Mouse (Mus musculus): Measurements from ENCODE around the gene Treh. TPM values are rescaled to one million over a fixed set of nuclear protein-coding genes. Genes with fewer than 3 reads are reported as not detected.

The Treh gene
- polyA plus RNA-seq, 1 experiment: not detected

DNA sequence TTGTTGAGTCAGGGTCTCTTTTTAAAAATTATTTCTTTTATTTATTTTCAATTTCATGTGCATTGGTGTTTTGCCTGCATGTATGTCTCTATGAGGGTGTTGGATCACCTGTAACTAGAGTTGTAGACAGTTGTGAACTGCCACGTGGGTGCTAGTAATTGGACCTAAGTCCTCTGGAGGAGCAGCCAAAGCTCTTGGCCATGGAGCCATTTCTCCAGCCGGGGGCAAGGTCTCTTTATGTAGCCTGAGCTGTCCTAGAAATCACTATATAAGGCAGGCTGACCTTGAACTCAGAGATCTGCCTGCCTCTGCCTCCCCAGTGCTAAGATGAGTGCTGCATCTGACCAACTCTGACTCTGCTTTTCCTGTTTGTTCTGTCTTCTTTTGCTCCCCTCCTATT lies 28.8 kb upstream of the Treh start:
- Histone ChIP-seq H3K4me1 (ENCODE audit: control insufficient read depth, insufficient read depth, low read length) (no peaks in the 10 kb centered on the region), H3K4me3 (ENCODE audit: insufficient read depth, low read depth, low read length) (no peak overlapping the region), H3K27ac (ENCODE audit: insufficient read depth, low read depth, low read length) (no peak overlapping the region)
- TF ChIP-seq POLR2A (IDR thresholded peaks at IDR 0.05; ENCODE audit: insufficient read depth, low read depth, low read length) (no peak), CTCF (IDR thresholded peaks at IDR 0.05; ENCODE audit: insufficient read depth, low read depth, low read length) (no peak)
- 90% methylated on average over 2 of the region's 2 CpGs for WGBS

DNA sequence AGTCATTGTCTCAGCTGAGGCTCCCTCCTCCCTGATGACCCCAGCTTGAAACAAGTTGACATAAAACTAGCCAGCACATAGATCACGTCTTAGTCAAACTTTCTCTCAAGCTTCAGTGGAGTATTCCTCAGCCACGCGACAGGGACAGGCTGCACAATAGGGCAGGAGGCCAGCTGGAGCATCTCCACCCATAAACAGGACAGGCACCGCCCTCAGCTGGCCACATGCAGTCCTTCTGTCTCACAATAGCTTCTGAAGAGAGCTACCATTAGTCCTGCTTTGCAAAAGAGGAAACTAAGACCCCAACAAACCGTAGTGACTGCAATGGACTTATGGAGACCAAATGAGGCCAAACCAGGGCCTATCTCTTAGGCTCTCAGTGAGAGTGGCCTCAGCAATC lies 27.6 kb upstream of the Treh start:
- 63% methylated on average over 5 of the region's 5 CpGs for WGBS
- Histone ChIP-seq H3K4me1 (ENCODE audit: control insufficient read depth, insufficient read depth, low read length) (no peaks in the 10 kb centered on the region), H3K27ac (ENCODE audit: insufficient read depth, low read depth, low read length) (no peak overlapping the region), H3K4me3 (ENCODE audit: insufficient read depth, low read depth, low read length) (no peak overlapping the region)
- TF ChIP-seq CTCF (IDR thresholded peaks at IDR 0.05; ENCODE audit: insufficient read depth, low read depth, low read length) (no peak), POLR2A (IDR thresholded peaks at IDR 0.05; ENCODE audit: insufficient read depth, low read depth, low read length) (no peak)

DNA sequence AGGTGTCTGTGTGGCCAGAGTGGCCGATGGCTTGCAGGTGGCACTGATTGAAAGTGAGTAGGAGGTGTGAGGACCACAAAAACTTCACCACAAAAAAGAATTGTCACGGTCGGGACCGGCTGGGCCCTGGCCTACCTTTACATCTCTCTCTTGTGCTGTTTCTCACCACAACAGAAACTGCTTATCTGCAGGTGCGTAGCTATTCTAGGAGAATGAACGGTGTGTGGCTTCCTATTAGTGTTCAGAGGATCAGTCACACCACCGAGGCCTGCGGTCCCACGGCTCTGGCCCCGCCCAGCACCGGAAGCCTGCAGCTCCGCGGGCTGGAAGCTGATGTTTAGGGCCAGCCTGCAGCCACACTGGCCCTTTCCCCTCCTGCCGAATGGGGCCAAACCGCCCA lies 27.1 kb upstream of the Treh start:
- TF ChIP-seq POLR2A (IDR thresholded peaks at IDR 0.05; ENCODE audit: insufficient read depth, low read depth, low read length) (no peak), CTCF (IDR thresholded peaks at IDR 0.05; ENCODE audit: insufficient read depth, low read depth, low read length) (no peak)
- no peak overlapping the region for H3K27ac ChIP-seq (ENCODE audit: insufficient read depth, low read depth, low read length)
- no peaks in the 10 kb centered on the region for H3K4me1 ChIP-seq (ENCODE audit: control insufficient read depth, insufficient read depth, low read length)
- no peak overlapping the region for H3K4me3 ChIP-seq (ENCODE audit: insufficient read depth, low read depth, low read length)
- WGBS: 67% methylated on average over 15 of the region's 15 CpGs

DNA sequence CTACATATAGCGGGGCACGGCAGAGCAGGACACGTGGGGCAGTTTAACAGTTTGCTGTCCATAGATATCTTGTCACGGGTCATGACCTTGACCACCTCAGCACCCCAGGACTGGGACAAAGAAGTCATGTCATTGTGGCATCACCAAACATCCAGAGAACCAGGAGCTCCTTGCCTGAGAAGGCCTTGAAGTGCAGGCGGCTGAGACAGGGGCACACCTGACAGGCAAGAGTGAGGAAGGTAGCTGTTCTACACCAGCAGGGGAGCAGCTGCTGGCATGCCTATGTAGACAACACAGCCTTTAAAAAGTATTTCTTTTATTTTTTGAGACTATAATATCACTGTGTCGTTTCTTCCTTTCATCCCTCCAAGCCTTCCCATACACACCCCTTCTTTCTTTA lies 26.7 kb upstream of the Treh start:
- no peaks in the 10 kb centered on the region for H3K4me1 ChIP-seq (ENCODE audit: control insufficient read depth, insufficient read depth, low read length)
- H3K4me3 ChIP-seq (ENCODE audit: insufficient read depth, low read depth, low read length): no peak overlapping the region
- TF ChIP-seq CTCF (IDR thresholded peaks at IDR 0.05; ENCODE audit: insufficient read depth, low read depth, low read length) (no peak), POLR2A (IDR thresholded peaks at IDR 0.05; ENCODE audit: insufficient read depth, low read depth, low read length) (no peak)
- WGBS: 87% methylated on average over 6 of the region's 6 CpGs
- no peak overlapping the region for H3K27ac ChIP-seq (ENCODE audit: insufficient read depth, low read depth, low read length)

DNA sequence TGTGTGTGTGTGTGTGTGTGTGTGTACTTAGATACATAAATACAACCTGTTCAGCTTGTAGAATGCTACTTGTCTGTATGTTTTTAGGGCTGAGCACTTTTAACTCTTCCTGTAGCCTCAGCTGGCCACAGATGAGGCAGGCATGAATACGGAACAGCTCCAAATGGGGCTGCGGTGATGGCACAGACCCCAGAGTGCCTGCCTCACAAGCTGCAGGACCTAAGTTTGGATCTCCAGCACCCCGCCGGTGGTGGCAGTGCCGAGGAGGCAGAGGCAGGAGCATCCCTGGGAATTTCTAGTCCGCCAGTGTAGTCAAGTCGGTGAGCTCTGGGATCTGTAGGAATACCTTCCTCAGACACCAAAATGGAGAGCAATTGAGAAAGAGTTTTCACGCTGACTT lies 26.0 kb upstream of the Treh start:
- no peaks in the 10 kb centered on the region for H3K4me1 ChIP-seq (ENCODE audit: control insufficient read depth, insufficient read depth, low read length)
- 98% methylated on average over 8 of the region's 8 CpGs for WGBS
- H3K27ac ChIP-seq (ENCODE audit: insufficient read depth, low read depth, low read length): no peak overlapping the region
- no peak overlapping the region for H3K4me3 ChIP-seq (ENCODE audit: insufficient read depth, low read depth, low read length)
- TF ChIP-seq POLR2A (IDR thresholded peaks at IDR 0.05; ENCODE audit: insufficient read depth, low read depth, low read length) (no peak), CTCF (IDR thresholded peaks at IDR 0.05; ENCODE audit: insufficient read depth, low read depth, low read length) (no peak)

DNA sequence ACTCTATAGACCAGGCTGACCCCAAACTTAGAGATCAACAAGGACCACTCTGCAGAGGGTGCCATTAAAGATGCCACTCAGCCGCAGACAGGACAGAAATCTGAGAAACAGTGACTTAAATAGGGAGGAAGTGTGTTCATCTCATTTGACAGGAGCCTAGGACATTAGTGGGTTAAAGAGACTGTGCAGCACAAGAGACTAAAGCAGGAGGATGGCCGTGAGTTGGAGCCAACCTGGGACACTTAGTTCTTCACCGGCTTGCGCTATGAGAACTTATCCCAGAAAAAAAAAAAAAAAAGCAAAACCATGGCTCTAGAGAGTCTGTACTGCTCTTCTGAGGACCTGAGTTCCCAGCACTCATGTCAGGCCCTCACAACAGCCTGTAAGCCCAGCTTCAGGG lies 25.4 kb upstream of the Treh start:
- H3K27ac ChIP-seq (ENCODE audit: insufficient read depth, low read depth, low read length): no peak overlapping the region
- TF ChIP-seq CTCF (IDR thresholded peaks at IDR 0.05; ENCODE audit: insufficient read depth, low read depth, low read length): no peak
- TF ChIP-seq POLR2A (IDR thresholded peaks at IDR 0.05; ENCODE audit: insufficient read depth, low read depth, low read length): no peak
- 89% methylated on average over 4 of the region's 4 CpGs for whole genome bisulfite sequencing

DNA sequence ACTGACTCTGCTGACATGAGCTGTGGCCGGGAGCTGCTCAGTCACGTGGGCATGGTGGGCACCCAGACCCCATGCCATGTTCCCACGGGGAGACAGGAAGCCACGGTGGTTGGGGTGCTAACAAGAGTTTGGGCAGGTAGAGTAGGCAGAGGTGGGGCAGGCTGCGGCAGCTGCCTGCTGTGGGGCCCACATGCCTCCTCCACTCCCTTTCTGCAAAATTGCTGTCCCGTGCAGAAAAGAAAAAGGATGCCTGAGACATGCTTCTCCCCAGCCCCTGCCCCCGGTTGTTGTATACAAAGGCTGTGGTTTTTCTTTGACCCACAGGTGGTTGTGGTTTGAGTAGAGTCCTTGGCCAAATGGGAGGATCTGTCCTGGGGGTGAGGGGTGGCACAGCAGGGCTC lies 24.2 kb upstream of the Treh start:
- 79% methylated on average over 7 of the region's 7 CpGs for WGBS
- no peak overlapping the region for H3K4me3 ChIP-seq (ENCODE audit: insufficient read depth, low read depth, low read length)
- no peak overlapping the region for H3K27ac ChIP-seq (ENCODE audit: insufficient read depth, low read depth, low read length)
- TF ChIP-seq POLR2A (IDR thresholded peaks at IDR 0.05; ENCODE audit: insufficient read depth, low read depth, low read length) (no peak), CTCF (IDR thresholded peaks at IDR 0.05; ENCODE audit: insufficient read depth, low read depth, low read length) (no peak)
- no peaks in the 10 kb centered on the region for H3K4me1 ChIP-seq (ENCODE audit: control insufficient read depth, insufficient read depth, low read length)

More for the DNA sequence above, 25.4 kb upstream of the Treh start:
- Histone ChIP-seq H3K4me1 (ENCODE audit: control insufficient read depth, insufficient read depth, low read length) (no peaks in the 10 kb centered on the region), H3K4me3 (ENCODE audit: insufficient read depth, low read depth, low read length) (no peak overlapping the region)

DNA sequence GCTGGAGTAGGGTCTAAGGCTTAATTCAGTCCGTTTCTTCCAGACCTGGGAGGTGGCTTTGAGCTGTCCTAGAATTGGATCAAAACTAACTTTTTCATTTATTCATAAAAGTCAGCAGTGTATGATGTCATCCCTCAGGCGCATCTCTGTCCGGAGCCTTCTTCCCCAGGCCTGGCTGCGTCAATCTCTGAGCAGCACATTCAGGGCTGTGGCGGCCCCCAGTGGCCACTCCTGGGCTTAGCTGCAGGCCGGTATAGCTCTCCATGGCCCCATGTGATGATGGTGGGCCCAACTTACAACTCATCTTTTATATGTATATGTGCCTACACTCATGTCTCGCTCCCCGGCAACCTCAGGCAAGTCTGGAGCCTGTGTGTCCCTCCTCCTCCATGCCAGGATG lies 21.0 kb upstream of the Treh start:
- Histone ChIP-seq H3K4me3 (ENCODE audit: insufficient read depth, low read depth, low read length) (no peak overlapping the region), H3K4me1 (ENCODE audit: control insufficient read depth, insufficient read depth, low read length) (peaks cover 5% of the 10 kb centered on the region), H3K27ac (ENCODE audit: insufficient read depth, low read depth, low read length) (no peak overlapping the region)
- TF ChIP-seq CTCF (IDR thresholded peaks at IDR 0.05; ENCODE audit: insufficient read depth, low read depth, low read length) (peak; percentile 68; the same call in 1 of the 2 replicates), POLR2A (IDR thresholded peaks at IDR 0.05; ENCODE audit: insufficient read depth, low read depth, low read length) (no peak)
- 31% methylated on average over 8 of the region's 8 CpGs for WGBS

DNA sequence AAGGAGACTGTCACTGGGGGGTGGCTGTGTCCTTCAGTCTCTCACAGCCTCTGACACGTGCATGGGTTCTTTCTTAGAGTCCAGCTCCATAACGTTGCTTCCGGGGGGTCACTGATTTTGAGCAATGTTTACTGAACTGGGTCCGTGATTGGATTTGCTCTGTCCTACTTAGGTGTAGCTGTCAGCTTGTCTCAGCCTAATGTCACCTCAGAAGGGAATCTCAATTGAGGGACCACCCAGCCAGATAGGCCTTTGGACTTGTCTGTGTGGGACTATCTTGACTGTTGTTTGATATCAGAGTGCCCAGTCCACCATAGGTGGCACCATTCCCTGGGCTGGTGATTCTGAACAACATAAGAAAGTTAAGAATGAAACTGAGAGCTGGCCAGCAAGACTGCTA lies 19.1 kb upstream of the Treh start:
- no peak overlapping the region for H3K27ac ChIP-seq (ENCODE audit: insufficient read depth, low read depth, low read length)

More for the DNA sequence above, 19.1 kb upstream of the Treh start:
- 81% methylated on average over 4 of the region's 4 CpGs for WGBS
- Histone ChIP-seq H3K4me1 (ENCODE audit: control insufficient read depth, insufficient read depth, low read length) (peaks cover 5% of the 10 kb centered on the region), H3K4me3 (ENCODE audit: insufficient read depth, low read depth, low read length) (no peak overlapping the region)
- TF ChIP-seq CTCF (IDR thresholded peaks at IDR 0.05; ENCODE audit: insufficient read depth, low read depth, low read length) (no peak), POLR2A (IDR thresholded peaks at IDR 0.05; ENCODE audit: insufficient read depth, low read depth, low read length) (no peak)
